Mouse (Mus musculus) embryo, embryonic 10 days (tissue): Measurements from ENCODE around the gene Rftn1.
"Not testable (repeated sequence)": the region's sequence is repeated elsewhere in the genome, so short reads cannot be mapped to it uniquely, and the experiment has no call there.

Source experiments
- DNase-seq: peaks from one replicate; pipeline ENCODE4 v3.0.0-alpha.2; 2015; ENCODE audit warnings: low spot score

The Rftn1 gene

GRCm38 (mm10) chr17:50127045-50127813, 63.2 kb downstream of the Rftn1 start:
- no peak for DNase-seq

- DNase-seq: no peak
Measured at GRCm38 (mm10) chr17:50126545-50126944, 63.9 kb downstream of the Rftn1 start.

GRCm38 (mm10) chr17:50125900-50126299, 64.6 kb downstream of the Rftn1 start:
- no peak for DNase-seq

- DNase-seq: no peak
Measured at GRCm38 (mm10) chr17:50125245-50125798, 65.2 kb downstream of the Rftn1 start.

- no peak for DNase-seq
Measured at GRCm38 (mm10) chr17:50124708-50125107, 65.8 kb downstream of the Rftn1 start.

- DNase-seq: no peak
Measured at GRCm38 (mm10) chr17:50122555-50122954, 67.9 kb downstream of the Rftn1 start.

- DNase-seq: no peak
Measured at GRCm38 (mm10) chr17:50120098-50120497, 70.4 kb downstream of the Rftn1 start.

- DNase-seq: no peak
Measured at GRCm38 (mm10) chr17:50117461-50117860, 73.0 kb downstream of the Rftn1 start.

GRCm38 (mm10) chr17:50116980-50117379, 73.5 kb downstream of the Rftn1 start:
- DNase-seq: no peak

- not testable (repeated sequence) for DNase-seq
Measured at GRCm38 (mm10) chr17:50116401-50116800, 74.1 kb downstream of the Rftn1 start.

- not testable (repeated sequence) for DNase-seq
Measured at GRCm38 (mm10) chr17:50115716-50116115, 74.8 kb downstream of the Rftn1 start.

GRCm38 (mm10) chr17:50114659-50115058, 75.8 kb downstream of the Rftn1 start:
- DNase-seq: no peak

GRCm38 (mm10) chr17:50110650-50111415, 79.6 kb downstream of the Rftn1 start:
- no peak for DNase-seq

- DNase-seq: no peak
Measured at GRCm38 (mm10) chr17:50106811-50107210, 83.7 kb downstream of the Rftn1 start.

- DNase-seq: no peak
Measured at GRCm38 (mm10) chr17:50104131-50104530, 86.3 kb downstream of the Rftn1 start.

- DNase-seq: no peak
Measured at GRCm38 (mm10) chr17:50101416-50101815, 89.1 kb downstream of the Rftn1 start.

GRCm38 (mm10) chr17:50100070-50100469, 90.4 kb downstream of the Rftn1 start:
- DNase-seq: no peak

GRCm38 (mm10) chr17:50099378-50099777, 91.1 kb downstream of the Rftn1 start:
- DNase-seq: no peak

GRCm38 (mm10) chr17:50098297-50098696, 92.2 kb downstream of the Rftn1 start:
- no peak for DNase-seq

GRCm38 (mm10) chr17:50097831-50098230, 92.6 kb downstream of the Rftn1 start:
- no peak for DNase-seq

- DNase-seq: no peak
Measured at GRCm38 (mm10) chr17:50096305-50096704, 94.2 kb downstream of the Rftn1 start.

- no peak for DNase-seq
Measured at GRCm38 (mm10) chr17:50094596-50094995, 95.9 kb downstream of the Rftn1 start.

- DNase-seq: no peak
Measured at GRCm38 (mm10) chr17:50094077-50094476, 96.4 kb downstream of the Rftn1 start.
